Mouse (Mus musculus): ENCODE measurements at regions not wholly inside any gene's neighbourhood (a gene's known extent, or its start where the extent isn't known, plus 50 kb on each side); places are given as distances from the start of the nearest gene placed in this dataset.
"Not testable (repeated sequence)": the region's sequence is repeated elsewhere in the genome, so short reads cannot be mapped to it uniquely, and the experiment has no call there.

GRCm38 (mm10) chr3:15016621-15017020 is 130.5 kb downstream of the Car2 start:
- TF ChIP-seq POLR2A (IDR thresholded peaks at IDR 0.05; ENCODE audit: borderline replicate concordance, extremely low read depth, insufficient read depth, insufficient read length, poor library complexity, severe bottlenecking) (no peak), CTCF (IDR thresholded peaks at IDR 0.05; ENCODE audit: borderline replicate concordance, extremely low read depth, insufficient read depth, insufficient read length) (no peak)
- DNase-seq (ENCODE audit: low read depth), result no peak

GRCm38 (mm10) chr3:15022773-15023172 is 136.7 kb downstream of the Car2 start:
- TF ChIP-seq POLR2A (IDR thresholded peaks at IDR 0.05; ENCODE audit: borderline replicate concordance, extremely low read depth, insufficient read depth, insufficient read length, poor library complexity, severe bottlenecking) (no peak), CTCF (IDR thresholded peaks at IDR 0.05; ENCODE audit: borderline replicate concordance, extremely low read depth, insufficient read depth, insufficient read length) (no peak)
- DNase-seq (ENCODE audit: low read depth), result no peak

- DNase-seq (ENCODE audit: low read depth), result no peak
- no peak for TF ChIP-seq POLR2A (IDR thresholded peaks at IDR 0.05; ENCODE audit: borderline replicate concordance, extremely low read depth, insufficient read depth, insufficient read length, poor library complexity, severe bottlenecking)
- TF ChIP-seq CTCF (IDR thresholded peaks at IDR 0.05; ENCODE audit: borderline replicate concordance, extremely low read depth, insufficient read depth, insufficient read length), result no peak
These were observed 154.9 kb downstream of the Car2 start for GRCm38 (mm10) chr3:15040866-15041528.

GRCm38 (mm10) chr3:15053968-15054367 is 167.9 kb downstream of the Car2 start:
- DNase-seq (ENCODE audit: low read depth), result peak; percentile 7
- TF ChIP-seq CTCF (IDR thresholded peaks at IDR 0.05; ENCODE audit: borderline replicate concordance, extremely low read depth, insufficient read depth, insufficient read length) (no peak), POLR2A (IDR thresholded peaks at IDR 0.05; ENCODE audit: borderline replicate concordance, extremely low read depth, insufficient read depth, insufficient read length, poor library complexity, severe bottlenecking) (no peak)

- not testable (repeated sequence) for DNase-seq (ENCODE audit: low read depth)
These were observed 169.6 kb downstream of the Car2 start for GRCm38 (mm10) chr3:15055516-15056256.

- not testable (repeated sequence) for DNase-seq (ENCODE audit: low read depth)
These were observed 170.9 kb downstream of the Car2 start for GRCm38 (mm10) chr3:15056788-15057585.

GRCm38 (mm10) chr3:15065681-15066080 is 179.6 kb downstream of the Car2 start:
- TF ChIP-seq CTCF (IDR thresholded peaks at IDR 0.05; ENCODE audit: borderline replicate concordance, extremely low read depth, insufficient read depth, insufficient read length), result no peak
- TF ChIP-seq POLR2A (IDR thresholded peaks at IDR 0.05; ENCODE audit: borderline replicate concordance, extremely low read depth, insufficient read depth, insufficient read length, poor library complexity, severe bottlenecking), result no peak

GRCm38 (mm10) chr3:15068256-15068655 is 182.2 kb downstream of the Car2 start:
- no peak for TF ChIP-seq CTCF (IDR thresholded peaks at IDR 0.05; ENCODE audit: borderline replicate concordance, extremely low read depth, insufficient read depth, insufficient read length)
- no peak for TF ChIP-seq POLR2A (IDR thresholded peaks at IDR 0.05; ENCODE audit: borderline replicate concordance, extremely low read depth, insufficient read depth, insufficient read length, poor library complexity, severe bottlenecking)
- no peak for DNase-seq (ENCODE audit: low read depth)

More at GRCm38 (mm10) chr3:15065681-15066080, 179.6 kb downstream of the Car2 start:
- no peak for DNase-seq (ENCODE audit: low read depth)

- TF ChIP-seq POLR2A (IDR thresholded peaks at IDR 0.05; ENCODE audit: borderline replicate concordance, extremely low read depth, insufficient read depth, insufficient read length, poor library complexity, severe bottlenecking), result no peak
- TF ChIP-seq CTCF (IDR thresholded peaks at IDR 0.05; ENCODE audit: borderline replicate concordance, extremely low read depth, insufficient read depth, insufficient read length), result no peak
- DNase-seq (ENCODE audit: low read depth), result peak; percentile 14
These were observed 185.2 kb downstream of the Car2 start for GRCm38 (mm10) chr3:15071030-15071883.

- TF ChIP-seq POLR2A (IDR thresholded peaks at IDR 0.05; ENCODE audit: borderline replicate concordance, extremely low read depth, insufficient read depth, insufficient read length, poor library complexity, severe bottlenecking) (no peak), CTCF (IDR thresholded peaks at IDR 0.05; ENCODE audit: borderline replicate concordance, extremely low read depth, insufficient read depth, insufficient read length) (no peak)
- no peak for DNase-seq (ENCODE audit: low read depth)
These were observed 187.3 kb downstream of the Car2 start for GRCm38 (mm10) chr3:15073405-15073804.

GRCm38 (mm10) chr3:15073847-15074246 is 187.8 kb downstream of the Car2 start:
- TF ChIP-seq CTCF (IDR thresholded peaks at IDR 0.05; ENCODE audit: borderline replicate concordance, extremely low read depth, insufficient read depth, insufficient read length) (no peak), POLR2A (IDR thresholded peaks at IDR 0.05; ENCODE audit: borderline replicate concordance, extremely low read depth, insufficient read depth, insufficient read length, poor library complexity, severe bottlenecking) (no peak)
- no peak for DNase-seq (ENCODE audit: low read depth)
